Mouse (Mus musculus) brain, adult 2 months (tissue): ENCODE results near the gene Gm14214.

Experiments used
- DNase-seq: peaks from one replicate; pipeline ENCODE4 v3.0.0; 2011; ENCODE audit warnings: low read depth, low spot score

The Gm14214 gene

GRCm38 (mm10) chr2:154776496-154776895 lies 6.7 kb upstream of the Gm14214 start:
- no peak for DNase-seq

- no peak for DNase-seq
Observed at GRCm38 (mm10) chr2:154774032-154774431, 4.2 kb upstream of the Gm14214 start.

- peak; percentile 24 for DNase-seq
Observed at GRCm38 (mm10) chr2:154771604-154772003, 1.8 kb upstream of the Gm14214 start.

GRCm38 (mm10) chr2:154767051-154767450 lies 2.8 kb downstream of the Gm14214 start:
- DNase-seq: no peak

- no peak for DNase-seq
Observed at GRCm38 (mm10) chr2:154765554-154766008, 4.2 kb downstream of the Gm14214 start.

- no peak for DNase-seq
Observed at GRCm38 (mm10) chr2:154764828-154765497, 4.9 kb downstream of the Gm14214 start.

GRCm38 (mm10) chr2:154763226-154763625 lies 6.6 kb downstream of the Gm14214 start:
- DNase-seq: no peak

GRCm38 (mm10) chr2:154758454-154758853 lies 11.4 kb downstream of the Gm14214 start:
- DNase-seq: no peak

GRCm38 (mm10) chr2:154757691-154758090 lies 12.1 kb downstream of the Gm14214 start:
- no peak for DNase-seq

- peak; percentile 27 for DNase-seq
Observed at GRCm38 (mm10) chr2:154755791-154756190, 14.0 kb downstream of the Gm14214 start.

GRCm38 (mm10) chr2:154754068-154754560 lies 15.7 kb downstream of the Gm14214 start:
- no peak for DNase-seq

- DNase-seq: no peak
Observed at GRCm38 (mm10) chr2:154751924-154752323, 17.9 kb downstream of the Gm14214 start.

GRCm38 (mm10) chr2:154749046-154750036 lies 20.5 kb downstream of the Gm14214 start:
- DNase-seq: no peak

GRCm38 (mm10) chr2:154748383-154748782 lies 21.4 kb downstream of the Gm14214 start:
- DNase-seq: no peak

GRCm38 (mm10) chr2:154743915-154744314 lies 25.9 kb downstream of the Gm14214 start:
- DNase-seq: no peak

GRCm38 (mm10) chr2:154742911-154743819 lies 26.7 kb downstream of the Gm14214 start:
- DNase-seq: no peak

GRCm38 (mm10) chr2:154738621-154739020 lies 31.2 kb downstream of the Gm14214 start:
- peak; percentile 18 for DNase-seq

GRCm38 (mm10) chr2:154735986-154736385 lies 33.8 kb downstream of the Gm14214 start:
- DNase-seq: no peak

- no peak for DNase-seq
Observed at GRCm38 (mm10) chr2:154735416-154735815, 34.4 kb downstream of the Gm14214 start.

- no peak for DNase-seq
Observed at GRCm38 (mm10) chr2:154734977-154735376, 34.9 kb downstream of the Gm14214 start.

GRCm38 (mm10) chr2:154732503-154733141 lies 37.2 kb downstream of the Gm14214 start:
- no peak for DNase-seq
